Mouse (Mus musculus): ENCODE data around the gene 4930426L09Rik. TPM values are rescaled to one million over a fixed set of nuclear protein-coding genes. Genes with fewer than 3 reads are reported as not detected.

The 4930426L09Rik gene
- polyA plus RNA-seq, 1 experiment from 2014 or later, result 0.31 TPM

- H3K36me3 ChIP-seq (replicated peaks), result no peaks in the 10 kb centered on the region
- H3K27ac ChIP-seq, result no peak overlapping the region
- DNase-seq (ENCODE audit: extremely low spot score, low spot score), result no peak
- peaks cover 47% of the 10 kb centered on the region for H3K4me1 ChIP-seq
- H3K9me3 ChIP-seq, result no peaks in the 10 kb centered on the region
- H3K27me3 ChIP-seq (ENCODE audit: poor library complexity, severe bottlenecking), result no peaks in the 10 kb centered on the region
- H3K4me3 ChIP-seq, result no peak overlapping the region
- WGBS, result 93% methylated on average over 5 of the region's 5 CpGs
Observed at GRCm38 (mm10) chr2:18959558-18959957, 38.6 kb upstream of the 4930426L09Rik start.

- DNase-seq (ENCODE audit: extremely low spot score, low spot score), result no peak
- H3K27me3 ChIP-seq (ENCODE audit: poor library complexity, severe bottlenecking), result no peaks in the 10 kb centered on the region
- H3K36me3 ChIP-seq (replicated peaks), result no peaks in the 10 kb centered on the region
- 48% methylated on average over 7 of the region's 7 CpGs for WGBS
- H3K9me3 ChIP-seq, result no peaks in the 10 kb centered on the region
- H3K4me3 ChIP-seq, result no peak overlapping the region
- peaks cover 40% of the 10 kb centered on the region for H3K4me1 ChIP-seq
- no peak overlapping the region for H3K27ac ChIP-seq
Observed at GRCm38 (mm10) chr2:18960376-18960973, 37.7 kb upstream of the 4930426L09Rik start.

GRCm38 (mm10) chr2:18962502-18962901, 35.6 kb upstream of the 4930426L09Rik start:
- 78% methylated on average over 3 of the region's 3 CpGs for WGBS
- H3K27me3 ChIP-seq (ENCODE audit: poor library complexity, severe bottlenecking), result no peaks in the 10 kb centered on the region
- DNase-seq (ENCODE audit: extremely low spot score, low spot score), result no peak
- H3K36me3 ChIP-seq (replicated peaks), result no peaks in the 10 kb centered on the region
- H3K4me3 ChIP-seq, result no peak overlapping the region
- no peaks in the 10 kb centered on the region for H3K9me3 ChIP-seq
- no peak overlapping the region for H3K27ac ChIP-seq
- peaks cover 26% of the 10 kb centered on the region for H3K4me1 ChIP-seq

- no peak overlapping the region for H3K4me3 ChIP-seq
Observed at GRCm38 (mm10) chr2:18963286-18964040, 34.7 kb upstream of the 4930426L09Rik start.

GRCm38 (mm10) chr2:18965108-18965507, 33.0 kb upstream of the 4930426L09Rik start:
- Histone ChIP-seq H3K27me3 (ENCODE audit: poor library complexity, severe bottlenecking) (no peaks in the 10 kb centered on the region), H3K4me1 (peaks cover 18% of the 10 kb centered on the region), H3K4me3 (no peak overlapping the region), H3K36me3 (replicated peaks) (no peaks in the 10 kb centered on the region), H3K27ac (no peak overlapping the region), H3K9me3 (no peaks in the 10 kb centered on the region)
- DNase-seq (ENCODE audit: extremely low spot score, low spot score), result no peak
- 88% methylated on average over 3 of the region's 3 CpGs for WGBS

More at GRCm38 (mm10) chr2:18963286-18964040, 34.7 kb upstream of the 4930426L09Rik start:
- Histone ChIP-seq H3K9me3 (no peaks in the 10 kb centered on the region), H3K27ac (no peak overlapping the region), H3K36me3 (replicated peaks) (no peaks in the 10 kb centered on the region), H3K27me3 (ENCODE audit: poor library complexity, severe bottlenecking) (no peaks in the 10 kb centered on the region), H3K4me1 (peaks cover 21% of the 10 kb centered on the region)
- no peak for DNase-seq (ENCODE audit: extremely low spot score, low spot score)
- 75% methylated on average over 13 of the region's 13 CpGs for WGBS

GRCm38 (mm10) chr2:18965950-18966349, 32.2 kb upstream of the 4930426L09Rik start:
- H3K4me1 ChIP-seq, result peaks cover 10% of the 10 kb centered on the region; the same call in 1 of the 2 replicates
- no peak for DNase-seq (ENCODE audit: extremely low spot score, low spot score)
- no peak overlapping the region for H3K27ac ChIP-seq
- no peak overlapping the region for H3K4me3 ChIP-seq
- H3K9me3 ChIP-seq, result no peaks in the 10 kb centered on the region
- H3K27me3 ChIP-seq (ENCODE audit: poor library complexity, severe bottlenecking), result no peaks in the 10 kb centered on the region
- WGBS, result 95% methylated on average over 2 of the region's 2 CpGs
- H3K36me3 ChIP-seq (replicated peaks), result no peaks in the 10 kb centered on the region

GRCm38 (mm10) chr2:18966566-18966965, 31.6 kb upstream of the 4930426L09Rik start:
- Histone ChIP-seq H3K4me1 (peaks cover 10% of the 10 kb centered on the region; the same call in 1 of the 2 replicates), H3K9me3 (no peaks in the 10 kb centered on the region), H3K27ac (no peak overlapping the region), H3K27me3 (ENCODE audit: poor library complexity, severe bottlenecking) (no peaks in the 10 kb centered on the region), H3K36me3 (replicated peaks) (no peaks in the 10 kb centered on the region), H3K4me3 (no peak overlapping the region)
- DNase-seq (ENCODE audit: extremely low spot score, low spot score), result no peak
- WGBS, result 88% methylated on average over 5 of the region's 5 CpGs

GRCm38 (mm10) chr2:18967451-18968063, 30.6 kb upstream of the 4930426L09Rik start:
- WGBS, result 93% methylated on average over 5 of the region's 5 CpGs
- Histone ChIP-seq H3K4me1 (peaks cover 10% of the 10 kb centered on the region; the same call in 1 of the 2 replicates), H3K27me3 (ENCODE audit: poor library complexity, severe bottlenecking) (no peaks in the 10 kb centered on the region), H3K27ac (no peak overlapping the region), H3K36me3 (replicated peaks) (no peaks in the 10 kb centered on the region; the same call in 1 of the 2 replicates), H3K9me3 (peaks cover 3% of the 10 kb centered on the region; the same call in 1 of the 2 replicates), H3K4me3 (no peak overlapping the region)
- DNase-seq (ENCODE audit: extremely low spot score, low spot score), result no peak

- no peaks in the 10 kb centered on the region for H3K27me3 ChIP-seq (ENCODE audit: poor library complexity, severe bottlenecking)
- peaks cover 4% of the 10 kb centered on the region; the same call in 1 of the 2 replicates for H3K36me3 ChIP-seq (replicated peaks)
- H3K27ac ChIP-seq, result no peak overlapping the region
- peaks cover 14% of the 10 kb centered on the region for H3K9me3 ChIP-seq
- 86% methylated on average over 5 of the region's 5 CpGs for WGBS
- no peaks in the 10 kb centered on the region for H3K4me1 ChIP-seq
- H3K4me3 ChIP-seq, result no peak overlapping the region
- DNase-seq (ENCODE audit: extremely low spot score, low spot score), result no peak
Observed at GRCm38 (mm10) chr2:18969066-18969681, 29.0 kb upstream of the 4930426L09Rik start.

- peaks cover 14% of the 10 kb centered on the region for H3K9me3 ChIP-seq
- H3K4me3 ChIP-seq, result no peak overlapping the region
- H3K36me3 ChIP-seq (replicated peaks), result peaks cover 4% of the 10 kb centered on the region; the same call in 1 of the 2 replicates
- DNase-seq (ENCODE audit: extremely low spot score, low spot score), result no peak
- H3K4me1 ChIP-seq, result peaks cover 6% of the 10 kb centered on the region
- H3K27ac ChIP-seq, result no peak overlapping the region
- 81% methylated on average over 2 of the region's 2 CpGs for WGBS
- no peaks in the 10 kb centered on the region for H3K27me3 ChIP-seq (ENCODE audit: poor library complexity, severe bottlenecking)
Observed at GRCm38 (mm10) chr2:18970461-18970860, 27.7 kb upstream of the 4930426L09Rik start.

GRCm38 (mm10) chr2:18971564-18971963, 26.6 kb upstream of the 4930426L09Rik start:
- Histone ChIP-seq H3K27me3 (ENCODE audit: poor library complexity, severe bottlenecking) (no peaks in the 10 kb centered on the region), H3K9me3 (peaks cover 14% of the 10 kb centered on the region), H3K4me1 (peaks cover 7% of the 10 kb centered on the region), H3K27ac (no peak overlapping the region), H3K36me3 (replicated peaks) (peaks cover 4% of the 10 kb centered on the region; the same call in 1 of the 2 replicates), H3K4me3 (no peak overlapping the region)
- DNase-seq (ENCODE audit: extremely low spot score, low spot score), result no peak
- 90% methylated on average over 3 of the region's 3 CpGs for WGBS

GRCm38 (mm10) chr2:18974882-18975645, 23.1 kb upstream of the 4930426L09Rik start:
- Histone ChIP-seq H3K27ac (no peak overlapping the region), H3K27me3 (ENCODE audit: poor library complexity, severe bottlenecking) (no peaks in the 10 kb centered on the region), H3K4me3 (no peak overlapping the region), H3K4me1 (peaks cover 7% of the 10 kb centered on the region), H3K9me3 (peaks cover 14% of the 10 kb centered on the region), H3K36me3 (replicated peaks) (peaks cover 4% of the 10 kb centered on the region; the same call in 1 of the 2 replicates)
- DNase-seq (ENCODE audit: extremely low spot score, low spot score), result no peak
- WGBS, result 72% methylated on average over 4 of the region's 4 CpGs
